Mouse (Mus musculus): ENCODE measurements around the gene Prkra. TPM values are rescaled to one million over a fixed set of nuclear protein-coding genes. Genes with fewer than 3 reads are reported as not detected.
A peak's percentile ranks its signal among the peaks of the same experiment; 100 is the strongest.

Prkra gene
- polyA plus RNA-seq (2012): 0.05 and 0.07 TPM in 2 replicates

- Histone ChIP-seq H3K4me1 (ENCODE audit: control insufficient read depth) (peaks cover 26% of the 10 kb centered on the region), H3K9me3 (ENCODE audit: control insufficient read depth, low read length) (no peaks in the 10 kb centered on the region; the same call in 1 of the 2 replicates), H3K4me3 (replicated peaks) (peak within 1 kb of the TSS; percentile 69), H3K36me3 (ENCODE audit: control insufficient read depth) (no peaks in the 10 kb centered on the region), H3K27me3 (ENCODE audit: control insufficient read depth) (no peaks in the 10 kb centered on the region)
- TF ChIP-seq TAL1 (IDR thresholded peaks at IDR 0.05; ENCODE audit: low read length) (no peak), GATA1 (IDR thresholded peaks at IDR 0.05; ENCODE audit: low read length) (no peak)
These were observed at the start of gene Prkra, which contains the start of gene Pjvk for GRCm38 (mm10) chr2:76647883-76648570. TSS of gene Prkra (minus strand) at chr2:76648015. TSS of gene Pjvk (plus strand) at chr2:76648476.

- Histone ChIP-seq H3K36me3 (ENCODE audit: control insufficient read depth) (peaks cover 38% of the 10 kb centered on the region), H3K4me3 (replicated peaks) (no peak overlapping the region)
- TF ChIP-seq TAL1 (IDR thresholded peaks at IDR 0.05; ENCODE audit: low read length) (no peak), GATA1 (IDR thresholded peaks at IDR 0.05; ENCODE audit: low read length) (no peak)
These were observed 47.5 kb upstream of the Prkra start for GRCm38 (mm10) chr2:76695290-76695689.

GRCm38 (mm10) chr2:76693765-76694164 is 46.0 kb upstream of the Prkra start:
- Histone ChIP-seq H3K9me3 (ENCODE audit: control insufficient read depth, low read length) (no peaks in the 10 kb centered on the region), H3K4me3 (replicated peaks) (no peak overlapping the region), H3K36me3 (ENCODE audit: control insufficient read depth) (peaks cover 43% of the 10 kb centered on the region), H3K27me3 (ENCODE audit: control insufficient read depth) (no peaks in the 10 kb centered on the region), H3K4me1 (ENCODE audit: control insufficient read depth) (no peaks in the 10 kb centered on the region)
- TF ChIP-seq GATA1 (IDR thresholded peaks at IDR 0.05; ENCODE audit: low read length): no peak
- TF ChIP-seq TAL1 (IDR thresholded peaks at IDR 0.05; ENCODE audit: low read length): no peak

More at GRCm38 (mm10) chr2:76695290-76695689, 47.5 kb upstream of the Prkra start:
- no peaks in the 10 kb centered on the region for H3K4me1 ChIP-seq (ENCODE audit: control insufficient read depth)
- no peaks in the 10 kb centered on the region for H3K9me3 ChIP-seq (ENCODE audit: control insufficient read depth, low read length)
- no peaks in the 10 kb centered on the region for H3K27me3 ChIP-seq (ENCODE audit: control insufficient read depth)

- H3K27me3 ChIP-seq (ENCODE audit: control insufficient read depth): no peaks in the 10 kb centered on the region
- no peak overlapping the region for H3K4me3 ChIP-seq (replicated peaks)
- peaks cover 7% of the 10 kb centered on the region for H3K4me1 ChIP-seq (ENCODE audit: control insufficient read depth)
- TF ChIP-seq TAL1 (IDR thresholded peaks at IDR 0.05; ENCODE audit: low read length) (no peak), GATA1 (IDR thresholded peaks at IDR 0.05; ENCODE audit: low read length) (no peak)
- peaks cover 69% of the 10 kb centered on the region for H3K36me3 ChIP-seq (ENCODE audit: control insufficient read depth)
- H3K9me3 ChIP-seq (ENCODE audit: control insufficient read depth, low read length): no peaks in the 10 kb centered on the region
These were observed 42.8 kb upstream of the Prkra start for GRCm38 (mm10) chr2:76690436-76691204.

GRCm38 (mm10) chr2:76688162-76688561 is 40.3 kb upstream of the Prkra start:
- Histone ChIP-seq H3K4me3 (replicated peaks) (no peak overlapping the region), H3K27me3 (ENCODE audit: control insufficient read depth) (no peaks in the 10 kb centered on the region), H3K4me1 (ENCODE audit: control insufficient read depth) (peaks cover 7% of the 10 kb centered on the region), H3K36me3 (ENCODE audit: control insufficient read depth) (peaks cover 62% of the 10 kb centered on the region), H3K9me3 (ENCODE audit: control insufficient read depth, low read length) (no peaks in the 10 kb centered on the region)
- TF ChIP-seq GATA1 (IDR thresholded peaks at IDR 0.05; ENCODE audit: low read length) (no peak), TAL1 (IDR thresholded peaks at IDR 0.05; ENCODE audit: low read length) (no peak)

GRCm38 (mm10) chr2:76687608-76688007 is 39.8 kb upstream of the Prkra start:
- Histone ChIP-seq H3K4me3 (replicated peaks) (no peak overlapping the region), H3K4me1 (ENCODE audit: control insufficient read depth) (peaks cover 7% of the 10 kb centered on the region), H3K27me3 (ENCODE audit: control insufficient read depth) (no peaks in the 10 kb centered on the region), H3K36me3 (ENCODE audit: control insufficient read depth) (peaks cover 62% of the 10 kb centered on the region), H3K9me3 (ENCODE audit: control insufficient read depth, low read length) (no peaks in the 10 kb centered on the region)
- TF ChIP-seq TAL1 (IDR thresholded peaks at IDR 0.05; ENCODE audit: low read length) (no peak), GATA1 (IDR thresholded peaks at IDR 0.05; ENCODE audit: low read length) (no peak)

GRCm38 (mm10) chr2:76686986-76687385 is 39.2 kb upstream of the Prkra start:
- Histone ChIP-seq H3K36me3 (ENCODE audit: control insufficient read depth) (peaks cover 63% of the 10 kb centered on the region), H3K4me3 (replicated peaks) (no peak overlapping the region), H3K4me1 (ENCODE audit: control insufficient read depth) (peaks cover 7% of the 10 kb centered on the region), H3K9me3 (ENCODE audit: control insufficient read depth, low read length) (no peaks in the 10 kb centered on the region), H3K27me3 (ENCODE audit: control insufficient read depth) (no peaks in the 10 kb centered on the region)
- TF ChIP-seq TAL1 (IDR thresholded peaks at IDR 0.05; ENCODE audit: low read length): no peak
- no peak for TF ChIP-seq GATA1 (IDR thresholded peaks at IDR 0.05; ENCODE audit: low read length)

- no peaks in the 10 kb centered on the region for H3K4me1 ChIP-seq (ENCODE audit: control insufficient read depth)
- H3K4me3 ChIP-seq (replicated peaks): no peak overlapping the region
- H3K9me3 ChIP-seq (ENCODE audit: control insufficient read depth, low read length): no peaks in the 10 kb centered on the region
- H3K27me3 ChIP-seq (ENCODE audit: control insufficient read depth): no peaks in the 10 kb centered on the region
- TF ChIP-seq GATA1 (IDR thresholded peaks at IDR 0.05; ENCODE audit: low read length): no peak
- TF ChIP-seq TAL1 (IDR thresholded peaks at IDR 0.05; ENCODE audit: low read length): no peak
- H3K36me3 ChIP-seq (ENCODE audit: control insufficient read depth): peaks cover 49% of the 10 kb centered on the region
These were observed 34.5 kb upstream of the Prkra start for GRCm38 (mm10) chr2:76682301-76682700.
